Mouse (Mus musculus): ENCODE results near the gene Gemin5.

The Gemin5 gene

GRCm38 (mm10) chr11:58171459-58172091 lies 3.2 kb upstream of the Gemin5 start, which contains the start of gene Mrpl22:
Gene Mrpl22 (plus strand): TSS chr11:58171661.
- peak; percentile 99 for DNase-seq (ENCODE audit: low spot score)

- no peak for DNase-seq (ENCODE audit: low spot score)
These were observed 1.3 kb upstream of the Gemin5 start for GRCm38 (mm10) chr11:58169666-58170065.

- DNase-seq (ENCODE audit: low spot score), result no peak
These were observed 545 bp downstream of the Gemin5 start for GRCm38 (mm10) chr11:58167822-58168166.

DNA sequence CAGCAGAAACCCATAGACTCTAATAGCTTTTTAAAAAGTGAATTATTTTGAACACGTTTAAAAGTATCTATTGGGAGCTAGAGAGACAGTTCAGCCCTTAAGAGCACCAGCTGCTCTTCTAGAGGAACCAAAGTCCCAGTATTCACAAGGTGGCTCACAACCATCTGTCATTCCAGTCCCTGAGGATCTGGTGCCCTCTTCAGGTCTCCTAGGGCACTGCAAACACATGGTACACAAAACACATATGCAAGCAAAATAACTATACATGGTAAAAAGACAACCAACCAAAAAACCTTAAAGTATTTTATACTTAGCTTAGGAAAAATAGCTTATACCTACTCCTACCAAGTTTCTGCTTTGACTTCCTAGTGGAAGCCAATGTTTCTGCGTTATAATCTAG lies 3.3 kb downstream of the Gemin5 start:
- DNase-seq (ENCODE audit: low spot score), result no peak

- no peak for DNase-seq (ENCODE audit: low spot score)
These were observed 11.5 kb downstream of the Gemin5 start for GRCm38 (mm10) chr11:58156871-58157270.

- DNase-seq (ENCODE audit: low spot score), result no peak
These were observed 12.9 kb downstream of the Gemin5 start for GRCm38 (mm10) chr11:58155458-58155857.

DNA sequence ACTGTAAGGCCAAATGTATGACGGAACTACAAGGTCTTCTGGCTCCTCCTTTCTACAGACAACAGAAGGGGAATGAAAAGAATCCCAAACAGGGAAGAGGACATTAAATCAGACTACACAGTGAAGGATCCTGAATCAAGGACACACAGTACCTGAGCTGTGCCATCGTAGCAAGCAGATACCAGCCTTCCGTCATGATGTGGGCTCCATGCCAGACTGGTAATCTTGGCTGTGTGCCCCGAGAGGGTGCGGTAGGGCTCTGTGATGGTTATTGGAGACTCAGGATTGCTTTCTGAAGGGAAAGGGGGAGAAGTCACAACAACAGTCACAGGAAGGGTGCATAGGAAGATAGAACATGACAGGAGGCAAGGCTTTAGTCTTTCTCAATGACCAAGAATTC lies 22.1 kb downstream of the Gemin5 start:
- no peak for DNase-seq (ENCODE audit: low spot score)

GRCm38 (mm10) chr11:58143704-58144426 lies 24.5 kb downstream of the Gemin5 start:
- no peak for DNase-seq (ENCODE audit: low spot score)

DNA sequence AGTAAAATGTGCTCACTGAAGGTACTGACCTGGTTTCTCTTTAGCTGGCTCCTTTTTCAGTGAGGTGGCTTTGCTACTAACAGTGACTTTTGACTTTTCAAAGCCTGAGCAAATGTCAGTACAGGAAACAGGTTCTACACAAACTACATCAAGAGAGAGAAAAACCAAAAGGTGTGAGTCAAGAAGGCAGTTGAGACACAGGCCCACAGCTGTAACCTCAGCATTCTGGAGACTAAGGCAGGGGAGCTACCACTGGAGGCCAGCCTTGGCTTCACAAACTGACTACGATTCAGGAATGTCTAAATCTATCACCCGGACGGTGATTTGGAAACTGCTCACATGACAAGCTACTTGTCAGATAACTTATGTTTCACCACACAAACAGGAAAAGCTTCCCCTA lies 28.9 kb downstream of the Gemin5 start:
- DNase-seq (ENCODE audit: low spot score), result no peak

DNA sequence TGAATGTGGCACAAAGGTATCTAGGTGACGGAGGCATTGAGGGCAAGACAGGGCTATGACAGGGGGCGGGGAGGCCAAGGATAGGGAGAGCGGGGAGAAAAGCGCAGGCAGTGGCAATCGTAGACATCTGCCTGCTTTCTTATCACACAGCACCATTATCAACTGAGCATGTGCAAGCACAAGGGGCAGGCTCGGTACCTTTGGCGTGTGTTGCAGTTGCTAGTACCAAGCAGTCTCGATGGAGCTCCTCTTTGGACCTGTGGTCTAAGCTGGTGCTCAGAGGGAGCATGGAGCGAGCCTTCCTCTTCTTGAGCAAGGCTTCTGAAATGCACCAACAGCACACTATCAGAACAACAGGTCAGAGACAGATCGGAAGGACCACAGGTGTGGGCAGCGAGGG lies 29.5 kb downstream of the Gemin5 start:
- DNase-seq (ENCODE audit: low spot score), result no peak

GRCm38 (mm10) chr11:58136677-58137076 lies 31.7 kb downstream of the Gemin5 start:
- no peak for DNase-seq (ENCODE audit: low spot score)

GRCm38 (mm10) chr11:58135296-58135695 lies 33.0 kb downstream of the Gemin5 start:
- DNase-seq (ENCODE audit: low spot score), result no peak

GRCm38 (mm10) chr11:58134869-58135268 lies 33.5 kb downstream of the Gemin5 start:
- no peak for DNase-seq (ENCODE audit: low spot score)

DNA sequence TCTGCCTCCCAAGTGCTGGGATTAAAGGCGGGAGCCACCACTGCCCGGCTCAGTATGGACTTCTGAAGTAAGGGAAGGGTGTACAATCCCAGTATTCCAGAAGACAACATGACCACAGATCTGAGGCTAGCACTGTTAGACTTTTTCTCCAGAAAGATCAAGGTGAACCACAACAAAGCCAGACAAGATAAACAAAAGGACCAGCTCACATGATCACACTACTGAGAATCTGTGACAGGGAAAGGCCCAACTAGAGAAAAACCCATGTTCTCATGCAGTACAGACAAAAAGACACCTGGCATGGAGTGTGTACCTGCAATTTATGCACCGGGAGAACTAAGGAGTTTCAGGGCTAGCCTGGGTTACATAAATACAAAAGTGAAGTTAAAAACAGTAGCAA lies 36.3 kb downstream of the Gemin5 start:
- DNase-seq (ENCODE audit: low spot score), result no peak

GRCm38 (mm10) chr11:58129302-58129843 lies 39.0 kb downstream of the Gemin5 start:
- DNase-seq (ENCODE audit: low spot score), result no peak

DNA sequence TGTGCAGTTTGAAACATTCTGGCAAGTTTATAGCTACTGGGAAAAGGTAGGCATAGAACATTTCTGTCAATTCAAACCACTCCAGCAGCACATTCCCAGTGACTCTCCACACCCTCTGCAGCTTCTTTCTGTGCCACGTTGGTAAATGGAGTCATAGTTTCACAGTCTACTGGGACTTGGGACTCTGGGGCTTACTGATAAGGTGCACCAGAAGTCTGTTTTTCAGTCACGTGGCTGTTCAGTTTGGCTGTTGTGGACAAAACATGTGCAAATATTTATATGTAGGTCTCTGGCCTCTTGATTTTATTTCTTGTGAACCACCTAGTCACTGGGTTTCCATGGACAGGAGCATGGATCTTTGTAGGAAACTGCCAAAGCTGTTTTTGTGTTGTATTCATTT lies 40.8 kb downstream of the Gemin5 start:
- no peak for DNase-seq (ENCODE audit: low spot score)

DNA sequence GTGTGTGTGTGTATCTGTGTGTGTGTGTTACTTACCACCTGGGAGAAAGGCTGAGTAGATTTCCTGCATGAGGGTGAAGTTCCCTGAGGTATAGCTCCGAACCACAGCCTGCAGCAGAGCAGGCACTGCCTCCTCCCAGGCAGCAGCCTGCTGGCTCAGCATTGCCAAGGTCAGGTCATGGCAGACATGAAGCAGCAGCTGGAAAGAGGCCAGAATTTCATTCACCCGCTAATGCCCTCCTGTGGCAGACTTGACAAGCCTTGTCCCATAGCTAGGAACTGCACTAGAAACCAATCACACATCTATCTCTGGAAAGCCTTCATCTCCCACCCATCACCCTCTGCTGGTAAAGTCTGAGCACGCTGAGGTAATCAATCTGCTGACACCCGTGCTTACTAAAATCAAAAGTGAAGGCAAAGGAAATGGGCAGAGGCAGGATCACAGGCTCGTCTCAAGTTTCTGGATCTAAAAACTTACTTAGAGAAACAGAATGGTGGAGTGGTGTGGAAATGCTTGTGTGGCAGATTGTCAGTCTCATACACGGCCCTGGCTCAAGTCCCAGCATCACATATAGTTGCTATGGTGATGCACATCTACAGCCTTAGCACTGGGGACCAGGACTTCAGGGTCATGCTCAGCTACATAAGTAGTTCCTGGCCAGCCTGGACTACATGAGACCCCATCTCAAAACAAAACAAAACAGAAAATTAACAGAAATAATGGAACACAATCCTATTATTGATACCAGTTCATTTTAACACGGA lies 41.8 kb downstream of the Gemin5 start:
- no peak for DNase-seq (ENCODE audit: low spot score)

- DNase-seq (ENCODE audit: low spot score), result no peak
These were observed 43.3 kb downstream of the Gemin5 start for GRCm38 (mm10) chr11:58125021-58125420.

DNA sequence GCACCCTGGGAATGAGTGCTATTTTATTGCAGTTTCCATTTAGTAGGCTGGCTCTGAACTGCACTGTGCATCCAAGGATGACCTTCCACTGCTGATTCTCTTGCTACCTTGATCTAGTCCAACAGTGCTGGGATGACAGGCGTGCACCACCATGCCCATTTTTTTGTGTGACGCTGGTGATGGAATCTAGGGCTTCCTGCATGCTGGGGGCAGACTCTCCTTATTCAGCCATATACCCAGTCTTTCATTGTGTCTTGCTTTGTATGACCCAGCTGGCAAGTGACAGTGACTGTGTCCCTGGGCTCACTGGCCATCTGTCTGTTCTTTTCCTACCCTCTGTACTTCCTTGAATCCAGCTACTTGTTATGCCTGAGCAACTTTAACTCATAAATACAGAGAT lies 44.6 kb downstream of the Gemin5 start:
- no peak for DNase-seq (ENCODE audit: low spot score)

DNA sequence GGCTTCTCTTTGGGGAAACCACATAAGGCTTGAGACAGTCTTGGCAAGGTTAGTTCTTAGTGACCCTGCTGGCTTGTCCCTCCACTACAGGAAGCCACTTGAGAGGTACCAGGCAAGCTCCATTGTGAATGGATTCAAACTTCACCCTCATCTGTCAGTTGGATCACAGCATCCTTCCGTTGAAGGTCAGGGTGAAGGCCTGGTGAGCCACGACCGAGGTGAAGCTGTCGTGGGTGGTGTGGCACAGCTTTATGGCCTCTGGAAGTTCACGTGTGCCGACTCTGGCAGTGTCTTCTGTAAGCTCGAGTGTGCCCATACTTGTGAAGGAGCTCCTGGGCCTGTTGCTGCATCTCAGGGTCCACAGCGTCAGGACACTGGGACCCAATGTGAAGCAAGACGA lies 47.0 kb downstream of the Gemin5 start:
- DNase-seq (ENCODE audit: low spot score), result no peak

DNA sequence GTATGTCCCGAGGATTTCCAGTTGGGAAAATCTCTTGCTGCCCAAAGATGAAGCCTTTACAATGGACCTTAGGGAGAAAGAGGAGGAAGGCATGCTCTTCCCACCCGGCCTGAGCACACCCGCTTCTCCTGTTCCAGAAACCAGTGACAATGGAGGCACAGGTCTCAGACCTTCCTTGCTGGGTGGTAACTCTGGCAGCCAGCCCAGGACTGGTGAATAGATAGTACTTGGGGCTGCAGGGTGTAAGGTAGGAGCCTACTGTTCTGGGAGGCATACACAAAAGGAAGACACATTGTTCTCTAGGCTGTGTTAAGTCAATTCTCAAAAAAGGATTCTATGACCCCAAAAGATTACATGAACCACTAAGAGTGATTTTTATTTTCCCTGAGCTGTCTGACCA lies 47.7 kb downstream of the Gemin5 start:
- DNase-seq (ENCODE audit: low spot score), result no peak

DNA sequence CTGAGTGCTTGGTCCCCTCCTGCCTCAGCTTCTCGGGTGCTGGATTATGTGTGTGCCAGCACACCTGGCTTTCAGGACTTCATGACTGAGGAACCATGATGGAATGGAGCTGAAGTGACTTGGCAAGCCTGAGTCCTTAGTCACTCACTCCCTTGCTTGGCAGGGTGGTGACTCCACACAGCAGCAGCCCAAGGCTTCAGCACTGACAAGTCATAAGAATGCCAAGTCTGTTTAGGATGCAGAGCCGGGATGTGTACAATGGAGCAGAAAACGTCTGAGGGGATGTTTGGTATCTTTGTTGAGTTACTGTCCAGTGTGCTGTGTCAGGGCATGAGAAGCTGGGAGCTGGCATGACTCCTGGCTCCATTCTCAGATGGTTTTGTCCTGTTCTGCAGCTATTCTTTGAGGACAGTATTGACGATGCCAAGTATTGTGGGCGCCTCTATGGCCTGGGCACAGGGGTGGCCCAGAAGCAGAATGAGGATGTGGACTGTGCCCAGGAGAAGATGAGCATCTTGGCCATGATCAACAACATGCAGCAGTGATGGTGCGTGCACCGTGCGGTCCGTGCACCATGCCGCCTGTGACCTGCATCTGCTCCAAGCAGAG lies 51.2 kb downstream of the Gemin5 start:
- DNase-seq (ENCODE audit: low spot score), result no peak

GRCm38 (mm10) chr11:58116560-58116959 lies 51.8 kb downstream of the Gemin5 start:
- no peak for DNase-seq (ENCODE audit: low spot score)

All from embryo, embryonic 10.5 days (tissue).